Mouse (Mus musculus) liver, embryonic 11.5 days (tissue): ENCODE data around the gene Gm28374. TPM values are rescaled to one million over a fixed set of nuclear protein-coding genes. Genes with fewer than 3 reads are reported as not detected.
A peak's percentile ranks its signal among the peaks of the same experiment; 100 is the strongest.
"Not testable (repeated sequence)": the region's sequence is repeated elsewhere in the genome, so short reads cannot be mapped to it uniquely, and the experiment has no call there.

Experiments
- ATAC-seq: fragments of 200-750 bp; cut with Nextera tagmentation; replicated peaks from 2 replicates; pipeline ENCODE4 v1.8.0; 2017; ENCODE audit warnings: moderate number of reproducible peaks, mild to moderate bottlenecking, moderate TSS enrichment, moderate library complexity; ENCODE audit not compliant: low FRiP score
- DNase-seq: peaks from one replicate; pipeline ENCODE4 v3.0.0-alpha.2; 2017; ENCODE audit warnings: low spot score
- H3K27ac ChIP-seq: fragments of 300-500 bp; sonication (generic); 2 replicates; pipeline ENCODE4 v1.5.1; 2014; ENCODE audit warnings: mild to moderate bottlenecking, low read depth, low read length, control low read depth
- H3K27me3 ChIP-seq: fragments of 300-500 bp; sonication (generic); replicated peaks from 2 replicates; pipeline ENCODE4 v1.6.1; 2014; ENCODE audit warnings: low read length, mixed read lengths; ENCODE audit not compliant: control insufficient read depth, insufficient read depth
- H3K36me3 ChIP-seq: fragments of 300-500 bp; sonication (generic); 2 replicates; pipeline ENCODE4 v1.6.1; 2014; ENCODE audit warnings: mild to moderate bottlenecking, low read length, moderate library complexity, mixed read lengths; ENCODE audit not compliant: control insufficient read depth, insufficient read depth
- H3K4me1 ChIP-seq: fragments of 300-500 bp; sonication (generic); replicated peaks from 2 replicates; pipeline ENCODE4 v1.6.1; 2014; ENCODE audit warnings: low read length, mixed read lengths; ENCODE audit not compliant: control insufficient read depth, insufficient read depth
- H3K4me2 ChIP-seq: fragments of 300-500 bp; sonication (generic); 2 replicates; pipeline ENCODE4 v1.6.1; 2014; ENCODE audit warnings: mild to moderate bottlenecking, control low read depth, moderate library complexity
- H3K4me3 ChIP-seq: fragments of 300-500 bp; sonication (generic); 2 replicates; pipeline ENCODE4 v1.5.1; 2014; ENCODE audit warnings: low read depth, low read length, control low read depth
- H3K9ac ChIP-seq: fragments of 300-500 bp; sonication (generic); 2 replicates; pipeline ENCODE4 v1.6.1; 2014; ENCODE audit warnings: low read depth, low read length, control low read depth
- H3K9me3 ChIP-seq: fragments of 300-500 bp; sonication (generic); 2 replicates; pipeline ENCODE4 v1.6.1; 2016; ENCODE audit warnings: low read length, inconsistent platforms, mixed read lengths; ENCODE audit not compliant: control insufficient read depth
- WGBS: fragments of 180-500 bp; shearing (Covaris S2); extraction: QIAGEN DNeasy Blood & Tissue Kit; methylation state at CpG from one replicate; pipeline ENCODE4 v1.1.7; 2014; 5-methylcytosine and 5-hydroxymethylcytosine counted together
- polyA plus RNA-seq: library from polyadenylated mRNA; unstranded; fragments of >200 nt; fragmentation: Nextera tagmentation; extraction: Ambion mirVana; gene quantifications from 2 replicates; pipeline ENCODE4 v1.2.1, GENCODE M21; 2014

Gene Gm28374
- 0.75 and 2.2 TPM in 2 replicates for polyA plus RNA-seq

- 86% methylated on average over 9 of the region's 9 CpGs for WGBS
- ATAC-seq (no peak), DNase-seq (no peak)
- Histone ChIP-seq H3K36me3 (peaks cover 17% of the 10 kb centered on the region), H3K27me3 (no peaks in the 10 kb centered on the region), H3K9ac (no peak within 1 kb of the TSS), H3K4me2 (no peak within 1 kb of the TSS), H3K9me3 (no peaks in the 10 kb centered on the region), H3K4me1 (peaks cover 10% of the 10 kb centered on the region), H3K27ac (no peak within 1 kb of the TSS), H3K4me3 (no peak within 1 kb of the TSS; the same call in 1 of the 2 replicates)
Measured at GRCm38 (mm10) chr19:6082156-6082555, at the start of gene Gm28374. Gene Gm28374, minus strand, starts transcription at chr19:6082256.

- not testable (repeated sequence) for H3K36me3 ChIP-seq, H3K9ac ChIP-seq, H3K4me2 ChIP-seq, DNase-seq, ATAC-seq, H3K27me3 ChIP-seq, H3K27ac ChIP-seq, H3K9me3 ChIP-seq, H3K4me3 ChIP-seq
- H3K4me1 ChIP-seq: peaks cover 26% of the 10 kb centered on the region
- 70% methylated on average over 7 of the region's 7 CpGs for WGBS
Measured at GRCm38 (mm10) chr19:6130414-6131128, 48.5 kb upstream of the Gm28374 start.

- under 1% methylated on average over 32 of the region's 32 CpGs for WGBS
- peak within 1 kb of the TSS; percentile 56 for H3K4me3 ChIP-seq
- ATAC-seq (peak; percentile 85), DNase-seq (peak; percentile 92)
- peak within 1 kb of the TSS; percentile 66 for H3K4me2 ChIP-seq
- peaks cover 15% of the 10 kb centered on the region for H3K4me1 ChIP-seq
- peaks cover 4% of the 10 kb centered on the region; the same call in 1 of the 2 replicates for H3K36me3 ChIP-seq
- no peaks in the 10 kb centered on the region; the same call in 1 of the 2 replicates for H3K9me3 ChIP-seq
- no peaks in the 10 kb centered on the region for H3K27me3 ChIP-seq
- peak within 1 kb of the TSS; percentile 86 for H3K27ac ChIP-seq
- H3K9ac ChIP-seq: peak within 1 kb of the TSS; percentile 71
Measured at GRCm38 (mm10) chr19:6127760-6128341, 45.8 kb upstream of the Gm28374 start, which contains the start of gene Snx15. Gene Snx15, minus strand, starts transcription at chr19:6128304.

GRCm38 (mm10) chr19:6126789-6127580, 44.9 kb upstream of the Gm28374 start:
- ATAC-seq (no peak), DNase-seq (no peak)
- Histone ChIP-seq H3K27ac (peak overlapping the region; percentile 86; the same call in 1 of the 2 replicates), H3K36me3 (peaks cover 4% of the 10 kb centered on the region; the same call in 1 of the 2 replicates), H3K27me3 (no peaks in the 10 kb centered on the region), H3K9me3 (no peaks in the 10 kb centered on the region; the same call in 1 of the 2 replicates), H3K4me1 (peaks cover 9% of the 10 kb centered on the region), H3K9ac (peak overlapping the region; percentile 71), H3K4me3 (peak overlapping the region; percentile 56), H3K4me2 (peak overlapping the region; percentile 66)
- 69% methylated on average over 10 of the region's 10 CpGs for WGBS

- Histone ChIP-seq H3K4me1 (peaks cover 5% of the 10 kb centered on the region), H3K4me3 (no peak overlapping the region), H3K27me3 (no peaks in the 10 kb centered on the region), H3K4me2 (peak overlapping the region; percentile 66), H3K27ac (no peak overlapping the region), H3K9me3 (no peaks in the 10 kb centered on the region; the same call in 1 of the 2 replicates), H3K36me3 (peaks cover 4% of the 10 kb centered on the region; the same call in 1 of the 2 replicates), H3K9ac (no peak overlapping the region)
- DNase-seq (no peak), ATAC-seq (no peak)
- 19% methylated on average over 4 of the region's 4 CpGs for WGBS
Measured at GRCm38 (mm10) chr19:6126289-6126688, 44.2 kb upstream of the Gm28374 start.

GRCm38 (mm10) chr19:6124898-6125297, 42.8 kb upstream of the Gm28374 start:
- H3K27ac ChIP-seq: no peak overlapping the region
- no peak for ATAC-seq
- peaks cover 4% of the 10 kb centered on the region; the same call in 1 of the 2 replicates for H3K36me3 ChIP-seq
- DNase-seq: no peak
- no peaks in the 10 kb centered on the region for H3K27me3 ChIP-seq
- H3K4me3 ChIP-seq: no peak overlapping the region
- H3K9me3 ChIP-seq: no peaks in the 10 kb centered on the region; the same call in 1 of the 2 replicates
- no peak overlapping the region for H3K4me2 ChIP-seq
- no peak overlapping the region for H3K9ac ChIP-seq
- WGBS: 79% methylated on average over 2 of the region's 2 CpGs
- no peaks in the 10 kb centered on the region; the same call in none of the 2 replicates for H3K4me1 ChIP-seq

- 0 out of 2 replicates have a peak overlapping the region, but pooled peaks have one; percentile 5 for H3K27ac ChIP-seq
- H3K4me3 ChIP-seq: no peak overlapping the region
- H3K27me3 ChIP-seq: no peaks in the 10 kb centered on the region
- no peak for DNase-seq
- no peaks in the 10 kb centered on the region; the same call in 1 of the 2 replicates for H3K9me3 ChIP-seq
- peaks cover 3% of the 10 kb centered on the region for H3K4me1 ChIP-seq
- peaks cover 4% of the 10 kb centered on the region; the same call in 1 of the 2 replicates for H3K36me3 ChIP-seq
- WGBS: 85% methylated on average over 8 of the region's 8 CpGs
- no peak overlapping the region for H3K4me2 ChIP-seq
- no peak for ATAC-seq
- H3K9ac ChIP-seq: no peak overlapping the region
Measured at GRCm38 (mm10) chr19:6123330-6123729, 41.3 kb upstream of the Gm28374 start.

GRCm38 (mm10) chr19:6121761-6122160, 39.7 kb upstream of the Gm28374 start:
- no peaks in the 10 kb centered on the region; the same call in 1 of the 2 replicates for H3K9me3 ChIP-seq
- H3K36me3 ChIP-seq: peaks cover 4% of the 10 kb centered on the region; the same call in 1 of the 2 replicates
- H3K4me1 ChIP-seq: peaks cover 6% of the 10 kb centered on the region
- ATAC-seq: no peak
- 56% methylated on average over 19 of the region's 19 CpGs for WGBS
- H3K27me3 ChIP-seq: no peaks in the 10 kb centered on the region
- no peak overlapping the region; the same call in 1 of the 2 replicates for H3K27ac ChIP-seq
- no peak for DNase-seq
- H3K4me3 ChIP-seq: peak overlapping the region; percentile 17; the same call in 1 of the 2 replicates
- H3K9ac ChIP-seq: no peak overlapping the region
- peak overlapping the region; percentile 41 for H3K4me2 ChIP-seq
